Mouse (Mus musculus): ENCODE results near the gene Tcp11.

- TF ChIP-seq POLR2A (IDR thresholded peaks at IDR 0.05; ENCODE audit: borderline replicate concordance, low read depth, low read length): no peak
- TF ChIP-seq CTCF (IDR thresholded peaks at IDR 0.05; ENCODE audit: low read depth, low read length): no peak
Observed at GRCm38 (mm10) chr17:28081856-28082255, 1.4 kb upstream of the Tcp11 start.

Data from bone marrow macrophage, adult 2 months (primary cell).